Mouse (Mus musculus): ENCODE measurements around the gene Rnf26. TPM values are rescaled to one million over a fixed set of nuclear protein-coding genes. Genes with fewer than 3 reads are reported as not detected.

Gene Rnf26
- total RNA-seq, 1 experiment = 19.9 TPM

DNA sequence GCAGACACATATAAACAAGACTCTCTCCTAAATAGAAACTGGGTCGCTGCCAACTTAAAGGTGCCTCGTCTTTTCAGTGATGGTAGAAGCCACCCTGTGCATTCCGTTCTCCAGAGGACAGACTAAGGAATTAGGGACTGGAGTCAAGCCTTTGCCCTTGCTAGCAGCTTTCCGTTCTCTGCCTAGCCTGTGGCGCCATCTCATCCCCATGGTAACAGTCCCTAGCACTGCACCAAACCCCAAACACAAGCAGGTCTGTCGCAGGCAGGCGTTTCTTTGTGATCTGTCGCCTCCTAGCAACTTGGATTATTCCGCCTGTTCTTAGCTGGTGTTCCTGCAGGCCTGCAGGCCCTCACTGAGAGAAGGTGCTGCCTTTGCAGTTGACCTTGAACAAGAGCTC lies 16.8 kb downstream of the Rnf26 start:
- TF ChIP-seq HCFC1 (IDR thresholded peaks at IDR 0.05; ENCODE audit: borderline replicate concordance, insufficient read depth, low read length) (no peak), MAFK (IDR thresholded peaks at IDR 0.05; ENCODE audit: insufficient read depth, low read depth, low read length) (no peak), ZNF384 (IDR thresholded peaks at IDR 0.05; ENCODE audit: low read depth, low read length) (no peak), ZC3H11A (IDR thresholded peaks at IDR 0.05; ENCODE audit: borderline replicate concordance, low read depth, low read length) (no peak), CHD2 (IDR thresholded peaks at IDR 0.05; ENCODE audit: low read depth, low read length) (no peak)
- Histone ChIP-seq H3K27ac (ENCODE audit: insufficient read depth, low read depth, low read length, poor library complexity, severe bottlenecking) (no peak overlapping the region), H3K4me1 (ENCODE audit: control insufficient read depth in 2 of 2, insufficient read depth in 2 of 2, low read length in 2 of 2, poor library complexity in 1 of 2) (peaks cover 0 to 4% of the 10 kb centered on the region in 2 experiments; a peak in 1 of 4 replicates), H3K4me3 (ENCODE audit: insufficient read depth in 1 of 2, low read depth in 1 of 2, low read length in 2 of 2, poor library complexity in 1 of 2, severe bottlenecking in 1 of 2) (no peak overlapping the region), H3K9ac (ENCODE audit: insufficient read depth, low read depth, low read length, poor library complexity, severe bottlenecking) (no peak overlapping the region), H3K36me3 (ENCODE audit: control insufficient read depth, insufficient read depth, low read length, poor library complexity, severe bottlenecking) (peaks cover 4% of the 10 kb centered on the region; the same call in 1 of the 2 replicates), H3K9me3 (ENCODE audit: control insufficient read depth, insufficient read depth, low read depth, low read length) (no peaks in the 10 kb centered on the region)
- no peak for DNase-seq (ENCODE audit: low read depth, low spot score)
- in situ Hi-C loops (cut with MboI; ENCODE audit: low sequenced_read_pairs in 2 of 2, unreplicated experiment in 2 of 2) = no loop called here

GRCm38 (mm10) chr9:44095781-44096180 lies 17.5 kb downstream of the Rnf26 start:
- no peak for DNase-seq (ENCODE audit: low read depth, low spot score)

GRCm38 (mm10) chr9:44094737-44095136 lies 18.6 kb downstream of the Rnf26 start:
- no peak for TF ChIP-seq MAFK (IDR thresholded peaks at IDR 0.05; ENCODE audit: insufficient read depth, low read depth, low read length)
- TF ChIP-seq ZC3H11A (IDR thresholded peaks at IDR 0.05; ENCODE audit: borderline replicate concordance, low read depth, low read length) = no peak
- TF ChIP-seq ZNF384 (IDR thresholded peaks at IDR 0.05; ENCODE audit: low read depth, low read length) = no peak
- no peak for TF ChIP-seq CHD2 (IDR thresholded peaks at IDR 0.05; ENCODE audit: low read depth, low read length)
- no peak for TF ChIP-seq HCFC1 (IDR thresholded peaks at IDR 0.05; ENCODE audit: borderline replicate concordance, insufficient read depth, low read length)
- in situ Hi-C loops (cut with MboI; ENCODE audit: low sequenced_read_pairs in 2 of 2, unreplicated experiment in 2 of 2) = no loop called here
- no peaks in the 10 kb centered on the region for H3K9me3 ChIP-seq (ENCODE audit: control insufficient read depth, insufficient read depth, low read depth, low read length)
- H3K36me3 ChIP-seq (ENCODE audit: control insufficient read depth, insufficient read depth, low read length, poor library complexity, severe bottlenecking) = peaks cover 4% of the 10 kb centered on the region; the same call in 1 of the 2 replicates
- no peak overlapping the region for H3K4me3 ChIP-seq (ENCODE audit: insufficient read depth in 1 of 2, low read depth in 1 of 2, low read length in 2 of 2, poor library complexity in 1 of 2, severe bottlenecking in 1 of 2)
- no peak for DNase-seq (ENCODE audit: low read depth, low spot score)
- no peak overlapping the region for H3K27ac ChIP-seq (ENCODE audit: insufficient read depth, low read depth, low read length, poor library complexity, severe bottlenecking)
- H3K4me1 ChIP-seq (ENCODE audit: control insufficient read depth in 2 of 2, insufficient read depth in 2 of 2, low read length in 2 of 2, poor library complexity in 1 of 2) = peaks cover 0 to 7% of the 10 kb centered on the region in 2 experiments; a peak in 2 of 4 replicates
- H3K9ac ChIP-seq (ENCODE audit: insufficient read depth, low read depth, low read length, poor library complexity, severe bottlenecking) = no peak overlapping the region

More at GRCm38 (mm10) chr9:44095781-44096180, 17.5 kb downstream of the Rnf26 start:
- Histone ChIP-seq H3K4me1 (ENCODE audit: control insufficient read depth in 2 of 2, insufficient read depth in 2 of 2, low read length in 2 of 2, poor library complexity in 1 of 2) (peaks cover 0 to 2% of the 10 kb centered on the region in 2 experiments; a peak in 1 of 4 replicates), H3K4me3 (ENCODE audit: insufficient read depth in 1 of 2, low read depth in 1 of 2, low read length in 2 of 2, poor library complexity in 1 of 2, severe bottlenecking in 1 of 2) (no peak overlapping the region), H3K27ac (ENCODE audit: insufficient read depth, low read depth, low read length, poor library complexity, severe bottlenecking) (no peak overlapping the region), H3K9me3 (ENCODE audit: control insufficient read depth, insufficient read depth, low read depth, low read length) (no peaks in the 10 kb centered on the region), H3K9ac (ENCODE audit: insufficient read depth, low read depth, low read length, poor library complexity, severe bottlenecking) (no peak overlapping the region), H3K36me3 (ENCODE audit: control insufficient read depth, insufficient read depth, low read length, poor library complexity, severe bottlenecking) (peaks cover 4% of the 10 kb centered on the region; the same call in 1 of the 2 replicates)
- in situ Hi-C loops (cut with MboI; ENCODE audit: low sequenced_read_pairs in 2 of 2, unreplicated experiment in 2 of 2) = no loop called here
- TF ChIP-seq CHD2 (IDR thresholded peaks at IDR 0.05; ENCODE audit: low read depth, low read length) (no peak), ZC3H11A (IDR thresholded peaks at IDR 0.05; ENCODE audit: borderline replicate concordance, low read depth, low read length) (no peak), ZNF384 (IDR thresholded peaks at IDR 0.05; ENCODE audit: low read depth, low read length) (no peak), HCFC1 (IDR thresholded peaks at IDR 0.05; ENCODE audit: borderline replicate concordance, insufficient read depth, low read length) (no peak), MAFK (IDR thresholded peaks at IDR 0.05; ENCODE audit: insufficient read depth, low read depth, low read length) (no peak)

GRCm38 (mm10) chr9:44093612-44094503 lies 19.5 kb downstream of the Rnf26 start:
- TF ChIP-seq HCFC1 (IDR thresholded peaks at IDR 0.05; ENCODE audit: borderline replicate concordance, insufficient read depth, low read length) (no peak), ZNF384 (IDR thresholded peaks at IDR 0.05; ENCODE audit: low read depth, low read length) (peak; percentile 61; the same call in 1 of the 2 replicates), MAFK (IDR thresholded peaks at IDR 0.05; ENCODE audit: insufficient read depth, low read depth, low read length) (no peak), CHD2 (IDR thresholded peaks at IDR 0.05; ENCODE audit: low read depth, low read length) (no peak), ZC3H11A (IDR thresholded peaks at IDR 0.05; ENCODE audit: borderline replicate concordance, low read depth, low read length) (peak; percentile 34; the same call in 1 of the 2 replicates)
- peaks cover 0 to 14% of the 10 kb centered on the region in 2 experiments; a peak in 3 of 4 replicates for H3K4me1 ChIP-seq (ENCODE audit: control insufficient read depth in 2 of 2, insufficient read depth in 2 of 2, low read length in 2 of 2, poor library complexity in 1 of 2)
- in situ Hi-C loops (cut with MboI; ENCODE audit: low sequenced_read_pairs in 2 of 2, unreplicated experiment in 2 of 2) = no loop called here
- no peak for DNase-seq (ENCODE audit: low read depth, low spot score)
- no peak overlapping the region for H3K27ac ChIP-seq (ENCODE audit: insufficient read depth, low read depth, low read length, poor library complexity, severe bottlenecking)
- no peak overlapping the region for H3K4me3 ChIP-seq (ENCODE audit: insufficient read depth in 1 of 2, low read depth in 1 of 2, low read length in 2 of 2, poor library complexity in 1 of 2, severe bottlenecking in 1 of 2)
- H3K36me3 ChIP-seq (ENCODE audit: control insufficient read depth, insufficient read depth, low read length, poor library complexity, severe bottlenecking) = peaks cover 4% of the 10 kb centered on the region; the same call in 1 of the 2 replicates
- no peak overlapping the region for H3K9ac ChIP-seq (ENCODE audit: insufficient read depth, low read depth, low read length, poor library complexity, severe bottlenecking)
- no peaks in the 10 kb centered on the region for H3K9me3 ChIP-seq (ENCODE audit: control insufficient read depth, insufficient read depth, low read depth, low read length)
